Comparison of ENCODE assay signal across 14 mouse cellular contexts in genomic region chr11:106249326-106249725, GRCm38 (mm10). TPM values are rescaled to one million over a fixed set of nuclear protein-coding genes. Genes with fewer than 3 reads are reported as not detected.
"Had no signal": no experiment of that assay in that cellular context is flagged by ENCODE, and none has a peak within 500 bp of the region (broad histone marks: within the 10 kb centered on the region; RNA-seq: fewer than 3 reads in every experiment).

No protein-coding gene starts in this region.

- H3K4me3 ChIP-seq: intestine, embryonic 15.5 days; limb, embryonic 12.5 days; liver, embryonic 15.5 days; midbrain, embryonic 13.5 days; stomach, embryonic 15.5 days had no signal

- H3K27me3 ChIP-seq: intestine, embryonic 15.5 days; limb, embryonic 12.5 days; liver, embryonic 15.5 days; midbrain, embryonic 13.5 days; stomach, embryonic 15.5 days had no signal

- H3K27ac ChIP-seq: hindbrain, postnatal 0 days; intestine, embryonic 15.5 days; limb, embryonic 12.5 days; liver, embryonic 15.5 days; midbrain, embryonic 13.5 days; stomach, embryonic 15.5 days had no signal

- H3K4me1 ChIP-seq: intestine, embryonic 15.5 days; midbrain, embryonic 13.5 days; stomach, embryonic 15.5 days had no signal

- H3K9me3 ChIP-seq: intestine, embryonic 15.5 days; midbrain, embryonic 13.5 days; stomach, embryonic 15.5 days had no signal

- H3K9ac ChIP-seq: intestine, embryonic 15.5 days; limb, embryonic 12.5 days; liver, embryonic 15.5 days; midbrain, embryonic 13.5 days; stomach, embryonic 15.5 days had no signal

- ATAC-seq: hindbrain, postnatal 0 days; intestine, embryonic 15.5 days; lung, postnatal 0 days; midbrain, embryonic 13.5 days had no signal

- H3K4me2 ChIP-seq: intestine, embryonic 15.5 days; limb, embryonic 12.5 days; liver, embryonic 11.5 days; liver, embryonic 15.5 days; midbrain, embryonic 13.5 days; stomach, embryonic 15.5 days had no signal

- DNase-seq: lung, adult 2 months; lung, postnatal 36 days; right cerebral cortex, postnatal 14 days; thymus, adult 2 months; thymus, postnatal 36 days had no signal

RNA-seq across cellular contexts. Expression of gene Tcam1, which starts 27.1 kb away (rescaled TPM):
- polyA plus RNA-seq: neural tube, embryonic 14.5 days had no signal
